Mouse (Mus musculus) ES-Bruce4 (cell line): Measurements from ENCODE around the gene Hoxc9.

Experiments used
- CTCF ChIP-seq: IDR thresholded peaks from one replicate; pipeline ENCODE4 v1.8.1; 2011; ENCODE audit warnings: low read depth, low read length
- EP300 ChIP-seq: IDR thresholded peaks from 2 replicates; pipeline ENCODE4 v1.6.1; 2011; ENCODE audit warnings: low read depth, low read length; ENCODE audit not compliant: insufficient read depth
- POLR2A ChIP-seq: IDR thresholded peaks from one replicate; pipeline ENCODE4 v1.8.1; 2011; ENCODE audit warnings: low read length; ENCODE audit not compliant: insufficient read depth

GRCm38 (mm10) chr15:102998608-102999182, 22.5 kb downstream of the Hoxc9 start:
- TF ChIP-seq CTCF (no peak), EP300 (no peak), POLR2A (no peak)
